Mouse (Mus musculus): Measurements from ENCODE around the gene 3110082I17Rik.

3110082I17Rik gene

GRCm38 (mm10) chr5:139374841-139375240, 85.5 kb downstream of the 3110082I17Rik start:
- no peak for DNase-seq

- no peak for DNase-seq
Observed at GRCm38 (mm10) chr5:139373889-139374444, 86.4 kb downstream of the 3110082I17Rik start.

- no peak for DNase-seq
Observed at GRCm38 (mm10) chr5:139373126-139373525, 87.2 kb downstream of the 3110082I17Rik start.

DNA sequence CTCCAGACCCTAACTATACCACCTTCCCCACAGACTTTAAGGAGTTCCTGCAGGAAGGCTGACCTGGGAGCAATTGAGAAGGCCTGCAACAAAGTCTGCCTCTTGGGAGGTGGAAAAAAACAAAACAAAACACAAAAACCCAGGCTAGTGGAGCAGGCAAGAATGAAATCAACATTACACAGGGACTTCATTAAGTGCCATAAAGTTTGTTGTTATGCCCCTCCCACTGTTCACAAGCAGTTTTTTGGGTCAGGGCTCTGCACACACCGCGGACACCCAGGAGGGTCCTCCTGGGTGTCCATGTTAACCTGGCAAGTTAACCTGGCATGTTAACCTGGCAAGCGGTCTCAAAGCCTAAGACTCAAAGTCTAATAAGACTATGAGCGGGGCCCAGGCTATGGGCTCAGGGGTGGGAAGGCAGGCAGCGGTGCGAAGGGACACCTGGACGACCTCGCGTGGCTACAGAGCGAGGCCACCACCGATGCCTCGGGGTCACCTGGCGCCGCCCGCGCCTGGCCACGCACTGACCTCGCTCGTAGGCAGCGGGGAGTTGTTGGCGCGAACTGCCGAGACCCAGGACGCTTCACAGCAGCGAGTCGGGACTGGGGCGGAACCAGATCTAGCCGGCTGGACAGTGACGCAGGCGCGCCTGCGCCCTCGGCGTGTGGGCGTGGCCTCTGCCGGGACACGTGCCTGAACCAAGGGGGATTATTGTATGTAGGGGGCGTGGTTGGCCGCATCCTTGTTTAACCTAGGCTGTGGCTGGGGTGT, 88.5 kb downstream of the 3110082I17Rik start:
- DNase-seq, result peak; percentile 83 to 91

- DNase-seq, result no peak
Observed at GRCm38 (mm10) chr5:139371118-139371517, 89.2 kb downstream of the 3110082I17Rik start.

- no peak for DNase-seq
Observed at GRCm38 (mm10) chr5:139370336-139370735, 90.0 kb downstream of the 3110082I17Rik start.

- DNase-seq, result peak in 1 of 2 experiments; percentile 27
Observed at GRCm38 (mm10) chr5:139368638-139369320, 91.5 kb downstream of the 3110082I17Rik start.

GRCm38 (mm10) chr5:139367884-139368458, 92.4 kb downstream of the 3110082I17Rik start:
- DNase-seq, result no peak

GRCm38 (mm10) chr5:139366484-139366883, 93.8 kb downstream of the 3110082I17Rik start:
- DNase-seq, result no peak

DNA sequence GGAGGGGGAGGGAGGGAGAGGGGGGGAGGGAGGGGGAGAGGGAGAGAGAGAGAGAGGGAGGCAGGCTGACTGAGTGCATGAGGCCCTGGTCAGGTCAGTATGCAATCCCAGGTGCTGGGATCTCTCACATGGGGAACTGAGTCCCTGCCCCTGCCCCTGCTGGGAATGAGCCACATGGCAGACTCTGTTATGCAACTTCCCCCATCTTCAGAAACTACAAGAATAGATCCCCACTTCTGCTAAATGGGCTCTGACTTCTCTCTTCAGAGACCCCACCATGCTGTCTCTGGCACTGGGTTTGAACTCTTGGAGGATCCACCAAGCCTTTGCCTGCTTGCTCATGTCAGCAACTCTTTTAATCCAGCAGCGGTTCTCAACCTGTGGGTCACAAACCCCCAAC, 94.5 kb downstream of the 3110082I17Rik start:
- DNase-seq, result peak in 1 of 2 experiments; percentile 8

- DNase-seq, result no peak
Observed at GRCm38 (mm10) chr5:139364911-139365571, 95.3 kb downstream of the 3110082I17Rik start.

GRCm38 (mm10) chr5:139364260-139364910, 95.9 kb downstream of the 3110082I17Rik start:
- peak; percentile 97 for DNase-seq

- peak in 1 of 2 experiments; percentile 65 for DNase-seq
Observed at GRCm38 (mm10) chr5:139363858-139364257, 96.5 kb downstream of the 3110082I17Rik start.

- DNase-seq, result no peak
Observed at GRCm38 (mm10) chr5:139359244-139359643, 101.1 kb downstream of the 3110082I17Rik start.

- peak; percentile 63 to 75 for DNase-seq
Observed at GRCm38 (mm10) chr5:139358653-139359052, 101.7 kb downstream of the 3110082I17Rik start.

DNA sequence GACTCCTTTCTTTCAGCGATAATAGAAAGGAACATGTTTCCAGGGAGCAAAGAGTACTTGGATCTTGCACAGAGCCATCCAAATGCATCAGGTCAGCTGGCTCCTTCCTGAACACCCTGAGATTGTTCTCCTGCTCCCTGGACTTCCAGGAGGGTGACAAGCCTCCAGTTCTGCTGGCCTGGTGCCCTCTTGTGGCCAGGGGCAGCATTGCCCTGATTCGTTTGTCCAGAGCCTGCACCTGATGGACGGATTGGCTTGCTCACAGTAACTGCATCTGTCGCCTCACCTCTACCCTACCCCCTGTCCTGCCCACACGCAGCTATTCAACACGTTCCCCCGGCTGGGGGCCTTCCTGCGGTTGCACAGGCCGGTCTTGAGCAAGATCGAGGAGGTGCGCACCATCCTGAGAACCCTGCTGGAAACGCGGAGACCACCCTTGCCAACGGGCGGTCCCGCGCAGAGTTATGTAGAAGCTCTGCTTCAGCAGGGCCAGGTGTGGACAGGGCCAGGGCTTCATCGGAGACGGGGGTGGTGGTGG, 105.0 kb downstream of the 3110082I17Rik start:
- DNase-seq, result peak; percentile 93 to 96

DNA sequence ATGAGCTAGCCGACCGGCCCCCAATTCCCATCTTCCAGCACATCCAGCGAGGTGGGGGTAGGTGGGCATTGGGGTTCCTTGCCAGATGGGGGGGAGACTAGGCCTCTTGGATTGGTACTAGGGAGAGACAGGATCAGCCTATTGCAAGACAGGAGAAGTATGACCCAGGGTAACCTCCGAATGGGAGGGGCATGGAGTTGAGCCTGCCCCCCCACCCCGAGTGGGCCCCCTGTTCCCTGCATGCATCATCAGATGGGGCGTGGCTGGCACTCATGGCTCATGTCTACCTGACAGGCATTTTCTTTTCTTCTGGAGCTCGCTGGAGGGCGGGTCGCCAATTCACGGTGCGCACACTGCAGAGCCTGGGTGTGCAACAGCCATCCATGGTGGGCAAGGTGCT, 106.4 kb downstream of the 3110082I17Rik start:
- no peak for DNase-seq

DNA sequence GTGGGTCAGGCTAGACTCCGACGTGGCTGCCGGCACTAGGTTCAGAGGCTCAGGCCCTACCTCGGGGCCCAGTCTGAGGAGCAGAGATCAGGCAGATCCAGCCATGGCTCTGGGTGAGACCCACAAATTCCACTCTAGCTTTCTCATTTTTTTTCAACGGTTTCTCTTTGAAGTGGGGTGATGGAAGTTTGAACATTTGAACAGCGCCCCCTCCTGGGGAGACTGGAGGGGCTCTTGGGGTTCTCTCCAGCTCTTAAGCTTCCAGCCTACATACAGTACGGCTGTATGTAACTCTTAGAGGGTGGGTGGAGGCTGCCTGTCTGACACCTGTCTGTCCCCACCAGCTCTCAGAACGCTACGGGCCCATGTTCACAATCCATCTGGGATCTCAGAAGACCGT, 106.8 kb downstream of the 3110082I17Rik start:
- DNase-seq, result no peak

DNA sequence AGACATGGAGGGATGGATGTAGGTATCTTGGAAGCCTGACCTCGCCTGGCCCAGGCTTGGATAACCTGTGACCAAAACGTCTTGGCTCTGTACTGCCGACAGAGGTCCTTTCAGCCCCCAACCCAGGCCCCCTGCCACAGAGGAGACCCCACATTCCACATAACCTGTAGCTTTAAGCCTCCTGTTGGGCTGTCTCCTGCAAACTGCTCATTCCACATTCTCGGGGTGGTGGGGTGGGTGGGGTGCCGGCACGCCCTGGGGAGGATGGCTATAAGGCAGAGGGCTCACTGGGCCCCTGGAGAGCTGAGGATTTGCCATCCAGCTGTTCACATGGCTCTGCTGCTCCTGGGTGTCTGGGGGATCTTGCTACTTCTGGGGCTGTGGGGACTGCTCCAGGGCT, 108.0 kb downstream of the 3110082I17Rik start, which contains the start of gene Cyp2w1:
Gene Cyp2w1, plus strand, starts transcription at position 301 of the 400 bp plus-strand sequence.
- DNase-seq, result no peak

- no peak for DNase-seq
Observed at GRCm38 (mm10) chr5:139351628-139352027, 108.7 kb downstream of the 3110082I17Rik start.

GRCm38 (mm10) chr5:139351134-139351533, 109.2 kb downstream of the 3110082I17Rik start, which contains the start of gene Cox19:
Gene Cox19 (minus strand): TSS chr5:139351418.
- no peak for DNase-seq

DNA sequence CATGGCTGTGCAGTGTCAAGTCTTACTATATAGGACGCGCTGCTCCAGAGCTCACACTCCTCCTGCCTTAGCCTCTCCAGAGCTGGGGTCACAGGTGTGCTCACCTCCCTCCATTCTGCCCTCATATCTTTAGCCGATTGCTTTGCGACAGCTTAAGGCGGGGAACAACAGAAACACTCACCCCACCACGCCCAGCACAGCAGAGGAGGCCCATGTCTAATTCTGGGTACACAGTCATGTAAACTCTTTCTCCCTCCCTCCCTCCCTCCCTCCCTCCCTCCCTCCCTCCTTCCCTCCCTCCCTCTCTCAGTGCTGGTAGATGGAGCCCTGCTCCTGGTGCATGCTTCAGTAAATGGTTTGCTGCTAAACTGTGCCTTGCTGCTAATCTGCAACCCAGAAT, 110.6 kb downstream of the 3110082I17Rik start:
- DNase-seq, result no peak
